Mouse (Mus musculus) CH12.LX (cell line): Measurements from ENCODE around the gene Dennd2c.

ENCODE experiments used
- CHD2 ChIP-seq: IDR thresholded peaks from 2 replicates; pipeline ENCODE4 v1.6.1; 2011; ENCODE audit warnings: low read length, improper control_type of control experiment
- SMC3 ChIP-seq: IDR thresholded peaks from 2 replicates; pipeline ENCODE4 v1.6.1; 2011; ENCODE audit warnings: low read depth, low read length, improper control_type of control experiment
- USF1 ChIP-seq: IDR thresholded peaks from 2 replicates; pipeline ENCODE4 v1.6.1; 2014; ENCODE audit warnings: low read depth, mild to moderate bottlenecking, inconsistent platforms, low read length, improper control_type of control experiment
- ZMIZ1 ChIP-seq: IDR thresholded peaks from 2 replicates; pipeline ENCODE4 v1.6.1; 2012; ENCODE audit warnings: low read depth, mild to moderate bottlenecking, inconsistent platforms, low read length, improper control_type of control experiment
- ZNF384 ChIP-seq: IDR thresholded peaks from 2 replicates; pipeline ENCODE4 v1.6.1; 2012; ENCODE audit warnings: low read depth, low read length, improper control_type of control experiment, inconsistent platforms

GRCm38 (mm10) chr3:103056016-103056595 lies 46.3 kb upstream of the Dennd2c start:
- TF ChIP-seq SMC3 (no peak), ZMIZ1 (no peak), CHD2 (no peak), USF1 (no peak), ZNF384 (no peak)
